In the genomic region with DNA sequence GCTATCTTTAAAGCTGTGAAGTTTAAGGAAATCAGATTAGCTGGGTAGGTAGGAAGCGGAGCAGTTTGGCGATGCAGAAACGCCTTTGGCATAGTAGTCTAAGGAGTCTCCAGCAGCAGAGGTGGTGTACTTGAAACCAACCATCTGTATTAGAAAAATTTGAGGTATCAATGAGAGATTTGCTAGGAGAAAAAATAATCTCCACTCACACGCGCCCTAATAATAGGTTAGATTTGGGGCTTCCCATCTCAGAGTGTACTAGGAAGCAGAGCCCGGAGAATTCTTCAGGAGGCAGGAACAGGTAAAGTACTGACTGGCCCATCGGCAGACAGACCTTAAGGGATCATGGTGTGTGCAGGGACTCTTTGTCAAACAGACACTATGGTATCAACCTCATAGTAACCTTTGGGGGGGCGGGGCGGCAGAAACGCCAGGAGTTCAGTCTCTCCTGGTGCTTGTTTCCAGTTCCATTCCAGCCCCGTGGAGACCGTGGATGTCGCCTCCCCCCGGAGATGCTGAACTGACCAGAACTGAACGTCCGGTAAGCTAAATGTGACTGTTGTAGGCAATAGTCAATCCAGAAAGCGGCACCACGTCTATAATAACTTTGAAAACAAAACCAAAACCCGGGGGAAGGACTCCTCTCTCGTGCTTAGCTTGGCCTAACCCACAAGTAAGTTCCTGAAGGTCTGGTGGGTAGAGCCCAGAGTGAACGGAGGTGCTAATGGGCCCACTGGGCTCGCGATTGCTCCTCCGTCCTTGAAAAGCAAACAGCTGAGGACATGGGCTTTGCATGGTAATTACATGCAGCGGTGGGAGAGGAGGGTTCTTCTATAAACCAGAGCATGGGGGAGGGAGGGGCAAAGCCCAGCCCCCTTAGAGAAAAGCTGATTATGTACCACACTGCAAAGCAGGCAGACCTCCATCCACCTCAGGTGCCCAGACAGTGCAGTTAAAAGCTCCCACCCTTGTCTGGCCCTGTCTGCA, we compare ENCODE assay signal across 7 mouse cellular contexts. TPM values are rescaled to one million over a fixed set of nuclear protein-coding genes. Genes with fewer than 3 reads are reported as not detected.
DNase-seq lines count a peak whose midpoint lies in the region; ATAC-seq and TF ChIP-seq lines count a peak whose summit lies in the region.

No protein-coding gene starts in this region.

- no peak for TF ChIP-seq EP300 in ES-Bruce4 (IDR thresholded peaks at IDR 0.05; ENCODE audit: insufficient read depth, low read depth, low read length)

- no peak overlapping the region for H3K27ac ChIP-seq in ES-Bruce4 (ENCODE audit: insufficient read depth, low read length)
- no peak overlapping the region for H3K27ac ChIP-seq in forebrain, postnatal 0 days (ENCODE audit: low read depth, low read length)
- H3K27ac ChIP-seq in liver, embryonic 15.5 days (replicated peaks): no peak overlapping the region
- no peak overlapping the region for H3K27ac ChIP-seq in stomach, embryonic 16.5 days (ENCODE audit: low read length)

- TF ChIP-seq POLR2A in ES-Bruce4 (IDR thresholded peaks at IDR 0.05; ENCODE audit: insufficient read depth, low read length): no peak

- TF ChIP-seq CTCF in ES-Bruce4 (IDR thresholded peaks at IDR 0.05; ENCODE audit: low read depth, low read length): no peak
- no peak for TF ChIP-seq CTCF in forebrain, postnatal 0 days (IDR thresholded peaks at IDR 0.05; ENCODE audit: low read depth)

- no peaks in the 10 kb centered on the region for H3K9me3 ChIP-seq in ES-Bruce4 (replicated peaks; ENCODE audit: control insufficient read depth, insufficient read depth, low read length, poor library complexity, severe bottlenecking)
- no peaks in the 10 kb centered on the region for H3K9me3 ChIP-seq in forebrain, postnatal 0 days (ENCODE audit: low read length)
- no peaks in the 10 kb centered on the region for H3K9me3 ChIP-seq in liver, embryonic 15.5 days (replicated peaks)
- H3K9me3 ChIP-seq in stomach, embryonic 16.5 days (replicated peaks; ENCODE audit: control insufficient read depth, low read length): no peaks in the 10 kb centered on the region

- peaks cover 5% of the 10 kb centered on the region; the same call in 1 of the 2 replicates for H3K27me3 ChIP-seq in ES-Bruce4 (ENCODE audit: control insufficient read depth, insufficient read depth, low read length, poor library complexity, severe bottlenecking)
- H3K27me3 ChIP-seq in forebrain, postnatal 0 days (ENCODE audit: insufficient read depth, low read length): peaks cover 23% of the 10 kb centered on the region
- peaks cover 36% of the 10 kb centered on the region for H3K27me3 ChIP-seq in liver, embryonic 15.5 days
- H3K27me3 ChIP-seq in stomach, embryonic 16.5 days (ENCODE audit: control insufficient read depth, insufficient read depth, low read length): peaks cover 5% of the 10 kb centered on the region

- no peaks in the 10 kb centered on the region for H3K4me1 ChIP-seq in ES-Bruce4 (ENCODE audit: control insufficient read depth, insufficient read depth, low read length)
- H3K4me1 ChIP-seq in forebrain, postnatal 0 days (ENCODE audit: insufficient read depth): peaks cover 9% of the 10 kb centered on the region; the same call in 1 of the 2 replicates
- H3K4me1 ChIP-seq in liver, embryonic 15.5 days (replicated peaks): peaks cover 35% of the 10 kb centered on the region
- H3K4me1 ChIP-seq in stomach, embryonic 16.5 days (ENCODE audit: control insufficient read depth, insufficient read depth, low read length): peaks cover 11% of the 10 kb centered on the region; the same call in 1 of the 2 replicates

- peak overlapping the region; percentile 50 for H3K4me2 ChIP-seq in forebrain, postnatal 0 days (ENCODE audit: low read depth)
- H3K4me2 ChIP-seq in liver, embryonic 15.5 days: peak overlapping the region; percentile 80
- peak overlapping the region; percentile 83 for H3K4me2 ChIP-seq in stomach, embryonic 16.5 days (ENCODE audit: low read depth, low read length)

- H3K4me3 ChIP-seq in ES-Bruce4 (ENCODE audit: low read depth, low read length): peak overlapping the region; percentile 32; the same call in 1 of the 2 replicates
- H3K4me3 ChIP-seq in forebrain, postnatal 0 days (ENCODE audit: low read depth, low read length): peak overlapping the region; percentile 29
- H3K4me3 ChIP-seq in liver, embryonic 15.5 days (replicated peaks): peak overlapping the region; percentile 59
- peak overlapping the region; percentile 67 for H3K4me3 ChIP-seq in stomach, embryonic 16.5 days (replicated peaks; ENCODE audit: low read length)

- H3K9ac ChIP-seq in ES-Bruce4 (ENCODE audit: low read depth, poor library complexity, severe bottlenecking): peak overlapping the region; percentile 70; the same call in 1 of the 2 replicates
- H3K9ac ChIP-seq in forebrain, postnatal 0 days: no peak overlapping the region
- H3K9ac ChIP-seq in liver, embryonic 15.5 days: no peak overlapping the region; the same call in 1 of the 2 replicates
- H3K9ac ChIP-seq in stomach, embryonic 16.5 days (ENCODE audit: low read length): peak overlapping the region; percentile 77

- DNase-seq in CD4-positive, CD25-positive, alpha-beta regulatory T cell, adult 2 months (ENCODE audit: low read depth, low spot score): peak; percentile 46
- DNase-seq in forebrain, postnatal 0 days: peak; percentile 18
- DNase-seq in ovary, adult 18-20 months (ENCODE audit: low spot score): no peak
- DNase-seq in testis, postnatal 14 days (ENCODE audit: low spot score): no peak

- 14% methylated on average over 25 of the region's 25 CpGs for WGBS in forebrain, postnatal 0 days
- WGBS in liver, embryonic 15.5 days (ENCODE audit: insufficient replicate concordance): 14% methylated on average over 25 of the region's 25 CpGs
- 16% methylated on average over 25 of the region's 25 CpGs for WGBS in stomach, embryonic 16.5 days

- no peak for ATAC-seq in forebrain, postnatal 0 days
- no peak for ATAC-seq in liver, embryonic 15.5 days (ENCODE audit: insufficient read depth)
- no peak for ATAC-seq in stomach, embryonic 16.5 days (ENCODE audit: insufficient read depth, low FRiP score)

- no peaks in the 10 kb centered on the region for H3K36me3 ChIP-seq in ES-Bruce4 (ENCODE audit: control insufficient read depth, insufficient read depth, low read length, poor library complexity, severe bottlenecking)
- no peaks in the 10 kb centered on the region for H3K36me3 ChIP-seq in forebrain, postnatal 0 days (ENCODE audit: insufficient read depth)
- no peaks in the 10 kb centered on the region for H3K36me3 ChIP-seq in liver, embryonic 15.5 days (replicated peaks)
- no peaks in the 10 kb centered on the region for H3K36me3 ChIP-seq in stomach, embryonic 16.5 days (ENCODE audit: control insufficient read depth, insufficient read depth, low read length)

RNA-seq across cellular contexts. Expression of a gene that starts 1.0 kb away (rescaled TPM):
- 0.87 and 0.91 TPM in 2 replicates for polyA plus RNA-seq in ES-Bruce4 (2011; ENCODE audit: insufficient read depth, insufficient read length, low read depth, missing spikeins)
- 0.14 and 0.69 TPM in 2 replicates for total RNA-seq in forebrain, postnatal 0 days (2014; rRNA removed)
- 0.54 and 0.74 TPM in 2 replicates for polyA plus RNA-seq in forebrain, postnatal 0 days (2015; fragmentation: Nextera tagmentation; extraction: Ambion mirVana)
- polyA plus RNA-seq in liver, embryonic 15.5 days (2015; fragmentation: Nextera tagmentation; extraction: Ambion mirVana): 1.7 and 1.9 TPM in 2 replicates
- polyA plus RNA-seq in stomach, embryonic 16.5 days (2015; fragmentation: Nextera tagmentation; extraction: Ambion mirVana): 7.0 and 8.3 TPM in 2 replicates

RNA-seq across cellular contexts. Expression of a gene that starts 15.8 kb away (rescaled TPM):
- 12.6 and 14.1 TPM in 2 replicates for polyA plus RNA-seq in ES-Bruce4 (2011; ENCODE audit: insufficient read depth, insufficient read length, low read depth, missing spikeins)
- 5.5 and 6.8 TPM in 2 replicates for total RNA-seq in forebrain, postnatal 0 days (2014; rRNA removed)
- polyA plus RNA-seq in forebrain, postnatal 0 days (2015; fragmentation: Nextera tagmentation; extraction: Ambion mirVana): 2.7 and 5.8 TPM in 2 replicates
- polyA plus RNA-seq in liver, embryonic 15.5 days (2015; fragmentation: Nextera tagmentation; extraction: Ambion mirVana): 2.1 and 2.5 TPM in 2 replicates
- 10.2 and 10.3 TPM in 2 replicates for polyA plus RNA-seq in stomach, embryonic 16.5 days (2015; fragmentation: Nextera tagmentation; extraction: Ambion mirVana)

RNA-seq across cellular contexts. Expression of a gene that starts 41.2 kb away (rescaled TPM):
- 149 and 152 TPM in 2 replicates for polyA plus RNA-seq in ES-Bruce4 (2011; ENCODE audit: insufficient read depth, insufficient read length, low read depth, missing spikeins)
- 1,061 and 1,263 TPM in 2 replicates for total RNA-seq in forebrain, postnatal 0 days (2014; rRNA removed)
- polyA plus RNA-seq in forebrain, postnatal 0 days (2015; fragmentation: Nextera tagmentation; extraction: Ambion mirVana): 799 and 1,014 TPM in 2 replicates
- 21.2 and 21.8 TPM in 2 replicates for polyA plus RNA-seq in liver, embryonic 15.5 days (2015; fragmentation: Nextera tagmentation; extraction: Ambion mirVana)
- polyA plus RNA-seq in stomach, embryonic 16.5 days (2015; fragmentation: Nextera tagmentation; extraction: Ambion mirVana): 156 and 161 TPM in 2 replicates

RNA-seq across cellular contexts. Expression of a gene that starts 42.5 kb away (rescaled TPM):
- 54.7 and 65.3 TPM in 2 replicates for polyA plus RNA-seq in ES-Bruce4 (2011; ENCODE audit: insufficient read depth, insufficient read length, low read depth, missing spikeins)
- 87.1 and 88.3 TPM in 2 replicates for total RNA-seq in forebrain, postnatal 0 days (2014; rRNA removed)
- polyA plus RNA-seq in forebrain, postnatal 0 days (2015; fragmentation: Nextera tagmentation; extraction: Ambion mirVana): 133 and 151 TPM in 2 replicates
- polyA plus RNA-seq in liver, embryonic 15.5 days (2015; fragmentation: Nextera tagmentation; extraction: Ambion mirVana): 39.4 and 45.7 TPM in 2 replicates
- 117 and 131 TPM in 2 replicates for polyA plus RNA-seq in stomach, embryonic 16.5 days (2015; fragmentation: Nextera tagmentation; extraction: Ambion mirVana)

Comparison
In these comparisons a context has a peak if more than half of its experiments do, and no peak if none do; other contexts are left out.
1. DNase-seq: peak in CD4-positive, CD25-positive, alpha-beta regulatory T cell, adult 2 months (single experiment) and forebrain, postnatal 0 days (single experiment); none in ovary, adult 18-20 months (single experiment) and testis, postnatal 14 days (single experiment).
2. H3K9ac ChIP-seq: peak in ES-Bruce4 (single experiment) and stomach, embryonic 16.5 days (single experiment); none in forebrain, postnatal 0 days (single experiment) and liver, embryonic 15.5 days (single experiment).
3. Peak in every context shown above with its lines, with median percentiles within 50 percentile points of each other: H3K4me3 ChIP-seq and H3K4me2 ChIP-seq.